Mouse (Mus musculus): ENCODE measurements around the gene Mfsd1. TPM values are rescaled to one million over a fixed set of nuclear protein-coding genes. Genes with fewer than 3 reads are reported as not detected.

Gene Mfsd1
- total RNA-seq (2023) = 49.0 TPM

GRCm38 (mm10) chr3:67582273-67583124 is at the start of gene Mfsd1:
Gene Mfsd1, plus strand, starts transcription at chr3:67582741.

Other genes with a start within 250 kb of the Mfsd1 start
- 1.1 TPM for gene Mlf1, start 208.6 kb upstream of the Mfsd1 start, total RNA-seq (2023)
- gene Gm17402, start 207.6 kb upstream of the Mfsd1 start, total RNA-seq (2023) = not detected
- gene Gfm1, start 152.6 kb upstream of the Mfsd1 start, total RNA-seq (2023) = 37.8 TPM
- gene Lxn, start 118.8 kb upstream of the Mfsd1 start, total RNA-seq (2023) = 1.3 TPM
- not detected for gene Rarres1, start 67.2 kb upstream of the Mfsd1 start, total RNA-seq (2023)

All from CD8-positive naive resting alpha-beta T cell, adult 57 days (primary cell).